Mouse (Mus musculus): ENCODE results near the gene Catsperd.

DNA sequence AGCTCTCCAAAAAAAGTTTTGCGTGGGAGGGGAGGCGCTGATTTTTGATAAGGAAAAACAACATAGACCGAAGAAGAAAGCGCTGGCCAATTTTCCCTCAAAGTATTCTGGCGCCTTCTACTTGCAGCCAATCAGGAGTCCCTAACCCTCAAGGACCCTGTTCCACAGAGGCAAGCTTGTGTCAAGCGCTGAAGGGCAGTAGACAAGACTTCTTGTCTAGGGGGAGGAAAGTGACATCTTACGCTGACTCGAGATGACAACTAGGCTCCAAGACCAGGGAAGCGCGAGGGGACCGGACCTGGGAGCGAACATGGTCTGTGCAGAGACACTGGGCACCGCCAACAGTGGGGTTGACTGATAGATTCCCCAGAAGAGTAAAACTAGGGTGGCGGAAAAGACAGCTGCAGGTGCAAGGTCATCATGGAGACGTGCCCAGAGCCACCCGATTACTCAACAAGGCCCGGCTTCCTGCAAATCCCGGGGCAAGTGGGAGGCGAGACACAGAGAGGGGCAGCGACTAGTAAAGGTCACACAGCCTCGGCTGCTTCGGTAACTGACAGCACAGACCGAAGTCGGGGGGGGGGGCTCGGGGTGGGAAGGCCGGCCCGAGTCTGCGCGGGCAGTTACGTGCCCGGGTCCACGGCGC lies 44.2 kb upstream of the Catsperd start:
- no peak for TF ChIP-seq POLR2A (IDR thresholded peaks at IDR 0.05; ENCODE audit: insufficient read depth, low read length)
- TF ChIP-seq EP300 (IDR thresholded peaks at IDR 0.05; ENCODE audit: insufficient read depth, low read depth, low read length), result no peak
- TF ChIP-seq CTCF (IDR thresholded peaks at IDR 0.05; ENCODE audit: low read depth, low read length), result no peak
